Mouse (Mus musculus) neural tube, embryonic 11.5 days (tissue): ENCODE data around the gene Zfp865. TPM values are rescaled to one million over a fixed set of nuclear protein-coding genes. Genes with fewer than 3 reads are reported as not detected.

ENCODE experiments used
- ATAC-seq: fragments of 200-750 bp; cut with Nextera tagmentation; 2 replicates; pipeline ENCODE4 v1.8.0; 2017; ENCODE audit warnings: moderate number of reproducible peaks, mild to moderate bottlenecking, moderate TSS enrichment, moderate library complexity; ENCODE audit not compliant: insufficient read depth, low FRiP score, low TSS enrichment
- DNase-seq: peaks from one replicate; pipeline ENCODE4 v3.0.0-alpha.2; 2015; ENCODE audit warnings: low spot score
- H3K27ac ChIP-seq: fragments of 300-500 bp; sonication (generic); 2 replicates; pipeline ENCODE4 v1.5.1; 2014; ENCODE audit warnings: low read depth, mild to moderate bottlenecking, low read length
- H3K27me3 ChIP-seq: fragments of 300-500 bp; sonication (generic); 2 replicates; pipeline ENCODE4 v1.6.1; 2014; ENCODE audit warnings: mild to moderate bottlenecking, low read length, mixed read lengths; ENCODE audit not compliant: control insufficient read depth, insufficient read depth
- H3K36me3 ChIP-seq: fragments of 300-500 bp; sonication (generic); 2 replicates; pipeline ENCODE4 v1.6.1; 2014; ENCODE audit warnings: mild to moderate bottlenecking, low read length, moderate library complexity, mixed read lengths; ENCODE audit not compliant: control insufficient read depth, insufficient read depth
- H3K4me1 ChIP-seq: fragments of 300-500 bp; sonication (generic); 2 replicates; pipeline ENCODE4 v1.6.1; 2014; ENCODE audit warnings: low read length, mixed read lengths; ENCODE audit not compliant: control insufficient read depth, insufficient read depth
- H3K4me2 ChIP-seq: fragments of 300-500 bp; sonication (generic); 2 replicates; pipeline ENCODE4 v1.6.1; 2014; ENCODE audit warnings: low read depth, mild to moderate bottlenecking, moderate library complexity
- H3K4me3 ChIP-seq: fragments of 300-500 bp; sonication (generic); 2 replicates; pipeline ENCODE4 v1.5.1; 2014; ENCODE audit warnings: low read depth, low read length
- H3K9ac ChIP-seq: fragments of 300-500 bp; sonication (generic); 2 replicates; pipeline ENCODE4 v1.6.1; 2014; ENCODE audit warnings: mild to moderate bottlenecking, low read length
- H3K9me3 ChIP-seq: fragments of 300-500 bp; sonication (generic); 2 replicates; pipeline ENCODE4 v1.6.1; 2016; ENCODE audit warnings: low read length; ENCODE audit not compliant: control insufficient read depth
- WGBS: fragments of 180-500 bp; shearing (Covaris S2); extraction: QIAGEN DNeasy Blood & Tissue Kit; methylation state at CpG from one replicate; pipeline ENCODE4 v1.1.7; 2014; 5-methylcytosine and 5-hydroxymethylcytosine counted together
- polyA plus RNA-seq: library from polyadenylated mRNA; unstranded; fragments of >200 nt; fragmentation: Nextera tagmentation; extraction: Ambion mirVana; gene quantifications from 2 replicates; pipeline ENCODE4 v1.2.1, GENCODE M21; 2014

Zfp865 gene
- polyA plus RNA-seq, 1 experiment from 2014 or later, result 5.6 TPM

GRCm38 (mm10) chr7:5012681-5013513 is 7.3 kb upstream of the Zfp865 start:
- H3K27me3 ChIP-seq, result no peaks in the 10 kb centered on the region
- ATAC-seq (no peak), DNase-seq (no peak)
- H3K4me3 ChIP-seq, result no peak overlapping the region
- peaks cover 7% of the 10 kb centered on the region; the same call in 1 of the 2 replicates for H3K4me1 ChIP-seq
- WGBS, result 91% methylated on average over 27 of the region's 27 CpGs
- H3K27ac ChIP-seq, result no peak overlapping the region
- H3K9me3 ChIP-seq, result no peaks in the 10 kb centered on the region
- H3K4me2 ChIP-seq, result no peak overlapping the region
- no peak overlapping the region for H3K9ac ChIP-seq
- peaks cover 34% of the 10 kb centered on the region for H3K36me3 ChIP-seq

DNA sequence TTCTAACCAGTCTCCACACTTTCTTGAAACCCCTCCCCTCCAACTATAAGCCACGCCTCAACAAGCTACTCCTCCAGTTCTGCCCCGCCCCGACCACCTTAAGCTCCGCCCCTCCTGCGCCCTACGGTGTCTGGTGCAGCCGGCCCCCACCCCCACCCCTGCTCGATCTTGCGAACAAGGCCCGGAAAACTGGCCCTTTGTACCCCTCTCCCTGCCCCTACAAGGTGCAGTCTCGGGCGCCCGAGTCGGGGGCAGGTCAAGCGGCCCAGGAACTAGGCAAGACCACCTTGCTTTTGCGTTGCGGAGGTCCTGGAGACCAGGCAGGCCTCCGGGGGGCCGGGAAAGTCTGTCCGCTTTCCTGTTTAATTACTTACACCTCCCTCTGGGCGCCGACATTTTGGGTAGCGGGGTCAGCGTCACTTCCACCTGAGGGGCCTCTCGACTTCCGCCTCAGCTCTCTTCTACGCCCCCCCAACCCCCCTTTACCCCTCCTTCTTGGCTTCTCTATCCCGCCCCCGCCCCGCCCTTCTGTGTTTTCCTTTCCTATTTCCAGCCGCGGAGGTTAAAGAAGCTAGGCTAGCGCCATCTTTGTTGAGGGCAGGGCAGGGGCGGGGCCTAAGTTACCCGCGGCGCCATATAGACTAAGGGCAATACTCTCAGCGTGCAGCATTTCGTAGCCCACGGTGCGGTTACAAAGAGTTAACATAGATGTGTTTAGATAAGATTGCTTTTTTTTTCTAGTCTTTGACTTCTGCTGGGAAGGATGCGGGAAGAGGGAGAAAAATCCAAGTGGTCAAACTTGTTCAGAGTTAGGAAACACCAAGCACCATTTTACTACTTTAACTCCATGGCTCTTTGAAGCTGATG is 5.7 kb upstream of the Zfp865 start, which contains the start of the genes Zfp524 and Fiz1:
Gene Zfp524, plus strand, starts transcription at position 165 of the 867 bp plus-strand sequence.
Gene Fiz1, minus strand, starts transcription at position 447 of the 867 bp plus-strand sequence.
- peak within 1 kb of the TSS; percentile 46 for H3K4me3 ChIP-seq
- peaks cover 7% of the 10 kb centered on the region; the same call in 1 of the 2 replicates for H3K4me1 ChIP-seq
- ATAC-seq, result peak; percentile 81
- H3K27ac ChIP-seq, result peak within 1 kb of the TSS; percentile 92
- H3K4me2 ChIP-seq, result peak within 1 kb of the TSS; percentile 57
- DNase-seq, result peak; percentile 97
- no peaks in the 10 kb centered on the region for H3K9me3 ChIP-seq
- H3K27me3 ChIP-seq, result no peaks in the 10 kb centered on the region
- WGBS, result 0% methylated on average over 42 of the region's 42 CpGs
- peaks cover 21% of the 10 kb centered on the region for H3K36me3 ChIP-seq
- peak within 1 kb of the TSS; percentile 77 for H3K9ac ChIP-seq

GRCm38 (mm10) chr7:5015118-5016001 is 4.8 kb upstream of the Zfp865 start, which contains the start of gene Gm44973:
Gm44973 (plus strand) TSS chr7:5015496.
- Histone ChIP-seq H3K9ac (peak within 1 kb of the TSS; percentile 77), H3K36me3 (peaks cover 15% of the 10 kb centered on the region), H3K4me1 (peaks cover 7% of the 10 kb centered on the region; the same call in 1 of the 2 replicates), H3K9me3 (no peaks in the 10 kb centered on the region), H3K4me2 (peak within 1 kb of the TSS; percentile 57), H3K27me3 (no peaks in the 10 kb centered on the region), H3K4me3 (peak within 1 kb of the TSS; percentile 46), H3K27ac (peak within 1 kb of the TSS; percentile 92)
- ATAC-seq (peak; percentile 78), DNase-seq (peak; percentile 96)
- under 1% methylated on average over 55 of the region's 76 CpGs for WGBS

GRCm38 (mm10) chr7:5016057-5016456 is 4.1 kb upstream of the Zfp865 start:
- 61% methylated on average over 3 of the region's 3 CpGs for WGBS
- H3K4me1 ChIP-seq, result peaks cover 8% of the 10 kb centered on the region
- H3K4me3 ChIP-seq, result peak overlapping the region; percentile 46

GRCm38 (mm10) chr7:5016920-5017319 is 3.3 kb upstream of the Zfp865 start:
- Histone ChIP-seq H3K27ac (no peak overlapping the region), H3K9ac (no peak overlapping the region), H3K27me3 (no peaks in the 10 kb centered on the region), H3K4me1 (peaks cover 10% of the 10 kb centered on the region), H3K9me3 (no peaks in the 10 kb centered on the region), H3K4me3 (no peak overlapping the region), H3K4me2 (no peak overlapping the region), H3K36me3 (peaks cover 8% of the 10 kb centered on the region)
- DNase-seq (no peak), ATAC-seq (no peak)
- 88% methylated on average over 2 of the region's 2 CpGs for WGBS

More at GRCm38 (mm10) chr7:5016057-5016456, 4.1 kb upstream of the Zfp865 start:
- Histone ChIP-seq H3K27me3 (no peaks in the 10 kb centered on the region), H3K9ac (peak overlapping the region; percentile 77; the same call in 1 of the 2 replicates), H3K4me2 (peak overlapping the region; percentile 57), H3K27ac (peak overlapping the region; percentile 92; the same call in 1 of the 2 replicates), H3K36me3 (peaks cover 13% of the 10 kb centered on the region), H3K9me3 (no peaks in the 10 kb centered on the region)
- DNase-seq (no peak), ATAC-seq (no peak)

DNA sequence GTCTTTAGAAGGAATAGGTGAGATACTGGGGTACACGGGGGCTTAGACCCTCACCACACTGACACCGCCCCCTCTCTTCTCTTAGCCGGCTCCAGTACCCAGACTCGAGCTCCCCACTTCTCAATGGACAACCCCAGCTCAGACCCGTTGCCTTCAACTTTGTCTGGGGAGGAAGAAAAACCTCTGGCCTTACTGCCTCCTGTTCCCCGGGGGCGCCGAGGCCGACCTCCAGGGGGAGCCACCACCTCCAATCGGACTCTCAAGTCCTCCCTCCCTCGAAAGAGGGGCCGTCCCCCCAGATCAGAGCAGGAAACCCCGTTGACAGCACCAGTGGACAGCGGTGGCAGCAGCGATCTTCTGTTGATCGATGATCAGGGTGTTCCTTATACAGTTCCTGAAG is 2.8 kb upstream of the Zfp865 start:
- no peak for ATAC-seq
- H3K4me3 ChIP-seq, result no peak overlapping the region
- 92% methylated on average over 16 of the region's 16 CpGs for WGBS

GRCm38 (mm10) chr7:5017931-5018330 is 2.2 kb upstream of the Zfp865 start:
- ATAC-seq, result no peak
- Histone ChIP-seq H3K27ac (no peak overlapping the region), H3K27me3 (no peaks in the 10 kb centered on the region), H3K4me1 (peaks cover 10% of the 10 kb centered on the region), H3K36me3 (peaks cover 2% of the 10 kb centered on the region; the same call in 1 of the 2 replicates), H3K4me3 (no peak overlapping the region), H3K9me3 (no peaks in the 10 kb centered on the region), H3K9ac (no peak overlapping the region), H3K4me2 (no peak overlapping the region)
- no peak for DNase-seq
- WGBS, result 96% methylated on average over 21 of the region's 21 CpGs

More for the DNA sequence above, 2.8 kb upstream of the Zfp865 start:
- Histone ChIP-seq H3K27me3 (no peaks in the 10 kb centered on the region), H3K4me1 (peaks cover 10% of the 10 kb centered on the region), H3K9ac (no peak overlapping the region), H3K27ac (no peak overlapping the region), H3K4me2 (no peak overlapping the region), H3K36me3 (peaks cover 6% of the 10 kb centered on the region), H3K9me3 (no peaks in the 10 kb centered on the region)
- no peak for DNase-seq
